Comparison of ENCODE assay signal across 8 mouse cellular contexts in the genomic region with DNA sequence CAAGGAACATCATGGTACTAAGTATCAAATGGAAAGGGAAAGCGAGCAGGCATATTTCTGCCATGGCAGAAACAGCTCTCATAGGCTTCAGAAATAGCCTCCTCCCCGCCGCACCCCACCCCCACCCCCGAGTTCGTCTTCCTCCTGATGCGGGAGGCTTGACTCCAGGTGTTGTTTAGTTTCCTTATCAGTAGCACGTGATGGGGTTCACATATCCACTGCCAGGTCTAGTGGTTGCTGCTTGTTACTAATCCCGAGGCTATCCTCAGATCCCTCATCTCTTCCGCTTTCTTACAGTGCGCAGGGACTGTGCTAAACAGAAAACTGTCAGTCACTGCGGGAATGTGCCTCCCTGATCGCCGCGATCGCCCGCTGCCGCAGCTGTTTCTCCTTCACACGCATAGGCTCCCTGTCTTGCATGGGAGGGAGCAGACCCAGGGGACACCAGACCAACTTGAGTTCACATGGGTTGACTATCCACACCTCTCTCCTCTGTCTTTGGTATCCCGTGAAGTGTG. TPM values are rescaled to one million over a fixed set of nuclear protein-coding genes. Genes with fewer than 3 reads are reported as not detected.
DNase-seq lines count a peak whose midpoint lies in the region; ATAC-seq and TF ChIP-seq lines count a peak whose summit lies in the region.

No protein-coding gene starts in this region.

- no peaks in the 10 kb centered on the region for H3K4me1 ChIP-seq in lung, postnatal 0 days (ENCODE audit: insufficient read depth, low read depth, low read length)
- H3K4me1 ChIP-seq in heart, postnatal 0 days (ENCODE audit: control insufficient read depth, insufficient read depth), result peaks cover 9% of the 10 kb centered on the region

- no peak for TF ChIP-seq CTCF in lung, postnatal 0 days (IDR thresholded peaks at IDR 0.05)
- no peak for TF ChIP-seq CTCF in heart, postnatal 0 days (IDR thresholded peaks at IDR 0.05; ENCODE audit: low read depth)

- peak; percentile 53 for DNase-seq in lung, postnatal 0 days (ENCODE audit: low spot score)
- no peak for DNase-seq in lung, postnatal 36 days
- no peak for DNase-seq in heart, postnatal 0 days (ENCODE audit: low spot score)
- DNase-seq in right cerebral cortex, postnatal 4 days, result no peak
- DNase-seq in gastrocnemius, postnatal 4 days (ENCODE audit: low spot score in 2 of 2), result no peak
- no peak for DNase-seq in layer of hippocampus, postnatal 25 days (ENCODE audit: extremely low spot score in 1 of 2, low spot score in 1 of 2)

- no peaks in the 10 kb centered on the region for H3K79me2 ChIP-seq in macrophage (ENCODE audit: inconsistent target)

- peak overlapping the region; percentile 59 for H3K4me3 ChIP-seq in lung, postnatal 0 days (ENCODE audit: low read depth, low read length)
- peak overlapping the region; percentile 73 for H3K4me3 ChIP-seq in heart, postnatal 0 days (ENCODE audit: low read depth, low read length)
- peak overlapping the region; percentile 91 for H3K4me3 ChIP-seq in macrophage (ENCODE audit: inconsistent target)

- H3K27ac ChIP-seq in lung, postnatal 0 days (ENCODE audit: low read length), result peak overlapping the region; percentile 64
- peak overlapping the region; percentile 74 for H3K27ac ChIP-seq in heart, postnatal 0 days (ENCODE audit: low read depth)
- H3K27ac ChIP-seq in macrophage, result peak overlapping the region; percentile 40

- H3K4me2 ChIP-seq in lung, postnatal 0 days (replicated peaks; ENCODE audit: low read depth, low read length), result peak overlapping the region; percentile 84
- peak overlapping the region; percentile 96 for H3K4me2 ChIP-seq in heart, postnatal 0 days (ENCODE audit: low read depth, low read length)

- H3K9me3 ChIP-seq in lung, postnatal 0 days (ENCODE audit: low read length), result no peaks in the 10 kb centered on the region
- no peaks in the 10 kb centered on the region for H3K9me3 ChIP-seq in heart, postnatal 0 days (replicated peaks; ENCODE audit: control insufficient read depth, low read length)

- H3K36me3 ChIP-seq in lung, postnatal 0 days (ENCODE audit: insufficient read depth, low read length), result no peaks in the 10 kb centered on the region
- no peaks in the 10 kb centered on the region for H3K36me3 ChIP-seq in heart, postnatal 0 days (replicated peaks; ENCODE audit: control insufficient read depth, insufficient read depth, low read length)
- H3K36me3 ChIP-seq in macrophage (ENCODE audit: inconsistent target), result no peaks in the 10 kb centered on the region

- H3K27me3 ChIP-seq in lung, postnatal 0 days (replicated peaks; ENCODE audit: insufficient read depth, low read length), result no peaks in the 10 kb centered on the region
- H3K27me3 ChIP-seq in heart, postnatal 0 days (ENCODE audit: control insufficient read depth, insufficient read depth, low read length), result no peaks in the 10 kb centered on the region; the same call in none of the 2 replicates

- TF ChIP-seq EP300 in lung, postnatal 0 days (IDR thresholded peaks at IDR 0.05), result no peak
- TF ChIP-seq EP300 in heart, postnatal 0 days (IDR thresholded peaks at IDR 0.05; ENCODE audit: low read depth), result no peak

- under 1% methylated on average over 19 of the region's 19 CpGs for WGBS in lung, postnatal 0 days
- WGBS in heart, postnatal 0 days, result 2% methylated on average over 19 of the region's 19 CpGs
- 2% methylated on average over 19 of the region's 19 CpGs for WGBS in macrophage (ENCODE audit: missing documents)

- peak; percentile 58 for ATAC-seq in lung, postnatal 0 days
- ATAC-seq in common myeloid progenitor, adult 5-6 weeks (replicated peaks; ENCODE audit: low read depth, poor library complexity, severe bottlenecking), result peak; percentile 45
- ATAC-seq in heart, postnatal 0 days (ENCODE audit: insufficient read depth, low read depth), result peak; percentile 52

- H3K9ac ChIP-seq in lung, postnatal 0 days (replicated peaks; ENCODE audit: low read depth), result peak overlapping the region; percentile 37
- peak overlapping the region; percentile 80 for H3K9ac ChIP-seq in heart, postnatal 0 days (replicated peaks; ENCODE audit: low read depth, low read length)

RNA-seq across cellular contexts. Expression of gene Wnt7a, which starts 30.0 kb away (rescaled TPM):
- 7.8 and 8.9 TPM in 2 replicates for polyA plus RNA-seq in lung, postnatal 0 days (2015; fragmentation: Nextera tagmentation; extraction: Ambion mirVana)
- not detected in 2 replicates for total RNA-seq in common myeloid progenitor, adult 5-6 weeks (2017)
- not detected in 2 replicates for total RNA-seq in heart, postnatal 0 days (2014; rRNA removed; ENCODE audit: low replicate concordance)
- not detected in 2 replicates for polyA plus RNA-seq in heart, postnatal 0 days (2015; fragmentation: Nextera tagmentation; extraction: Ambion mirVana)
- not detected for total RNA-seq in macrophage (2018; cell fraction: chromatin; rRNA removed)
- total RNA-seq in macrophage (2018; cell fraction: cytosol; rRNA removed), result not detected
- total RNA-seq in macrophage (2018; cell fraction: nucleus; rRNA removed), result not detected
- not detected in 3 replicates for polyA plus RNA-seq in macrophage (2018)
- not detected for total RNA-seq in gastrocnemius, postnatal 4 days (2021)
- 10 to 100 TPM; 22.4 to 30.8 TPM for total RNA-seq in layer of hippocampus, postnatal 25 days (2021)

RNA-seq across cellular contexts. Expression of gene Chchd4, which starts 32.1 kb away (rescaled TPM):
- polyA plus RNA-seq in lung, postnatal 0 days (2015; fragmentation: Nextera tagmentation; extraction: Ambion mirVana), result 16.3 and 16.5 TPM in 2 replicates
- 15.3 and 20.3 TPM in 2 replicates for total RNA-seq in common myeloid progenitor, adult 5-6 weeks (2017)
- total RNA-seq in heart, postnatal 0 days (2014; rRNA removed; ENCODE audit: low replicate concordance), result 13.6 and 25.4 TPM in 2 replicates
- polyA plus RNA-seq in heart, postnatal 0 days (2015; fragmentation: Nextera tagmentation; extraction: Ambion mirVana), result 28.0 and 30.9 TPM in 2 replicates
- total RNA-seq in macrophage (2018; cell fraction: chromatin; rRNA removed), result 10 to 100 TPM in 3 of 26 experiments, 1 to 10 TPM in 20, under 1 TPM in 2, not detected in 1; 0.52 to 11.6 (median 4.6) TPM
- 1 to 10 TPM; 4.2 to 7.6 (median 6.3) TPM for total RNA-seq in macrophage (2018; cell fraction: cytosol; rRNA removed)
- total RNA-seq in macrophage (2018; cell fraction: nucleus; rRNA removed), result 10 to 100 TPM in 2 of 26 experiments, 1 to 10 TPM in 23, under 1 TPM in 1; 0.89 to 14.3 (median 4.5) TPM
- 4.3 to 16.2 TPM (median 6.2 TPM) in 3 replicates for polyA plus RNA-seq in macrophage (2018)
- total RNA-seq in gastrocnemius, postnatal 4 days (2021), result 10 to 100 TPM; 11.3 to 11.8 TPM
- 10 to 100 TPM; 18.9 to 19.7 TPM for total RNA-seq in layer of hippocampus, postnatal 25 days (2021)

RNA-seq across cellular contexts. Expression of gene Tmem43, which starts 32.3 kb away (rescaled TPM):
- 59.3 and 69.4 TPM in 2 replicates for polyA plus RNA-seq in lung, postnatal 0 days (2015; fragmentation: Nextera tagmentation; extraction: Ambion mirVana)
- 46.2 and 51.9 TPM in 2 replicates for total RNA-seq in common myeloid progenitor, adult 5-6 weeks (2017)
- total RNA-seq in heart, postnatal 0 days (2014; rRNA removed; ENCODE audit: low replicate concordance), result 41.3 and 43.9 TPM in 2 replicates
- polyA plus RNA-seq in heart, postnatal 0 days (2015; fragmentation: Nextera tagmentation; extraction: Ambion mirVana), result 16.9 and 18.8 TPM in 2 replicates
- total RNA-seq in macrophage (2018; cell fraction: chromatin; rRNA removed), result 10 to 100 TPM in 22 of 26 experiments, 1 to 10 TPM in 4; 5.0 to 45.3 (median 25.5) TPM
- 10 to 100 TPM; 25.8 to 51.2 (median 35.8) TPM for total RNA-seq in macrophage (2018; cell fraction: cytosol; rRNA removed)
- total RNA-seq in macrophage (2018; cell fraction: nucleus; rRNA removed), result 10 to 100 TPM; 22.3 to 63.9 (median 37.3) TPM
- polyA plus RNA-seq in macrophage (2018), result 32.7 to 48.5 TPM (median 46.8 TPM) in 3 replicates
- total RNA-seq in gastrocnemius, postnatal 4 days (2021), result 10 to 100 TPM; 39.1 to 44.9 TPM
- 10 to 100 TPM; 30.8 to 32.0 TPM for total RNA-seq in layer of hippocampus, postnatal 25 days (2021)

Comparison
In these comparisons a context has a peak if more than half of its experiments do, and no peak if none do; other contexts are left out.
1. RNA of gene Wnt7a, which starts 30.0 kb away (total RNA-seq): 22.4 to 30.8 TPM in layer of hippocampus, postnatal 25 days; not detected in common myeloid progenitor, adult 5-6 weeks, not detected in heart, postnatal 0 days and not detected in gastrocnemius, postnatal 4 days; every median in the first group is over 10 times any median in the second.
2. Peak in every context shown above with its lines, with median percentiles within 50 percentile points of each other: ATAC-seq, H3K27ac ChIP-seq and H3K4me3 ChIP-seq.